Mouse (Mus musculus) limb, embryonic 11.5 days (tissue): ENCODE results near the gene Atp7b. TPM values are rescaled to one million over a fixed set of nuclear protein-coding genes. Genes with fewer than 3 reads are reported as not detected.

Experiments used
- ATAC-seq: fragments of 200-750 bp; cut with Nextera tagmentation; 2 replicates; pipeline ENCODE4 v1.8.0; 2017; ENCODE audit warnings: low read depth; ENCODE audit not compliant: insufficient number of reproducible peaks, low FRiP score, low TSS enrichment
- DNase-seq: peaks from one replicate; pipeline ENCODE4 v3.0.0-alpha.2; 2015; ENCODE audit warnings: low spot score
- H3K27ac ChIP-seq: fragments of 300-500 bp; sonication (generic); replicated peaks from 2 replicates; pipeline ENCODE4 v1.5.1; 2014; ENCODE audit warnings: low read depth, mild to moderate bottlenecking, low read length
- H3K27me3 ChIP-seq: fragments of 300-500 bp; sonication (generic); 2 replicates; pipeline ENCODE4 v1.6.1; 2014; ENCODE audit warnings: mild to moderate bottlenecking, low read length, mixed read lengths; ENCODE audit not compliant: control insufficient read depth, insufficient read depth
- H3K36me3 ChIP-seq: fragments of 300-500 bp; sonication (generic); 2 replicates; pipeline ENCODE4 v1.6.1; 2014; ENCODE audit warnings: mild to moderate bottlenecking, low read length, moderate library complexity, mixed read lengths; ENCODE audit not compliant: control insufficient read depth, insufficient read depth
- H3K4me1 ChIP-seq: fragments of 300-500 bp; sonication (generic); 2 replicates; pipeline ENCODE4 v1.6.1; 2014; ENCODE audit warnings: low read length, mixed read lengths; ENCODE audit not compliant: control insufficient read depth, insufficient read depth
- H3K4me2 ChIP-seq: fragments of 300-500 bp; sonication (generic); 2 replicates; pipeline ENCODE4 v1.6.1; 2014; ENCODE audit warnings: low read depth, mild to moderate bottlenecking, moderate library complexity; ENCODE audit not compliant: severe bottlenecking
- H3K4me3 ChIP-seq: fragments of 300-500 bp; sonication (generic); 2 replicates; pipeline ENCODE4 v1.5.1; 2014; ENCODE audit warnings: low read depth, low read length
- H3K9ac ChIP-seq: fragments of 300-500 bp; sonication (generic); 2 replicates; pipeline ENCODE4 v1.6.1; 2014; ENCODE audit warnings: mild to moderate bottlenecking, low read length
- H3K9me3 ChIP-seq: fragments of 300-500 bp; sonication (generic); 2 replicates; pipeline ENCODE4 v1.6.1; 2016; ENCODE audit warnings: low read length; ENCODE audit not compliant: control insufficient read depth
- WGBS: fragments of 180-500 bp; shearing (Covaris S2); extraction: QIAGEN DNeasy Blood & Tissue Kit; methylation state at CpG from one replicate; pipeline ENCODE4 v1.1.7; 2014; 5-methylcytosine and 5-hydroxymethylcytosine counted together
- polyA plus RNA-seq: library from polyadenylated mRNA; unstranded; fragments of >200 nt; fragmentation: Nextera tagmentation; extraction: Ambion mirVana; gene quantifications from 2 replicates; pipeline ENCODE4 v1.2.1, GENCODE M21; 2014

Atp7b gene
- 0.78 and 0.93 TPM in 2 replicates for polyA plus RNA-seq

DNA sequence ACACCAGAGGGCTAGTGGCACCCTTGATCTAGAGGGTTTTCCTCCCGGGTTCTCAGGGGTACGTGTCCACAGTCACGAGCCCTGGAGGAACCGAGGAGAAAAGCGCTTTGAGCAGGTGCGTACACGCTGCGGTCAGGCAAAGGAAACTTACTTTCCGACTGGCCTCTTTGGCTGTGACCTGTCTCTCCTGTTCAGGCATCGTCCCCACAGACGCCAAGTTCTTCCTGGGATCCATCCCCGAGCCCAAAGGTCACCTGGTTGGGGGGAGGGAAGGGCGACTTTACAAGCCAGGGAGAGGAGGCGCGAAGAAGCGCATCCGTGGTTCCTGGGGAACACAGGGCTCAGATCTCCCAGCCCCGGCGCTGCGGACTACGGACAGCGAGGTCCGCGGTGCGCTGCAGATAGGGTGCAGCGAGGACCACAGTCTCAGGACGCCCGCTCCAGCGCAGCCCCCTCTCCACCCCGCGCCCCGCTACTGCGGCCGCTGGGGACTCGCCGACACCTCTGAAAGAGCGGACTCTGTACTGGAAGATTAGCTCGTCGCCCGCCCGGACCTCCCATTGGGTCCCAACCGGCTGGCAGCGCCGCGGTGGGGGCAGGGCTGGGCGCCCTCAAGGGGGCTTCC is at the start of gene Atp7b:
TSS of gene Atp7b (minus strand) at position 485 of the 625 bp plus-strand sequence.
- H3K9ac ChIP-seq, result peak within 1 kb of the TSS; percentile 63
- H3K9me3 ChIP-seq, result no peaks in the 10 kb centered on the region
- peak; percentile 88 for ATAC-seq
- H3K27me3 ChIP-seq, result peaks cover 10% of the 10 kb centered on the region
- H3K27ac ChIP-seq, result no peak within 1 kb of the TSS
- peak within 1 kb of the TSS; percentile 93 for H3K4me2 ChIP-seq
- peak within 1 kb of the TSS; percentile 71 for H3K4me3 ChIP-seq
- peak; percentile 61 for DNase-seq
- under 1% methylated on average over 43 of the region's 46 CpGs for WGBS
- no peaks in the 10 kb centered on the region; the same call in 1 of the 2 replicates for H3K36me3 ChIP-seq
- H3K4me1 ChIP-seq, result no peaks in the 10 kb centered on the region

- H3K27me3 ChIP-seq, result no peaks in the 10 kb centered on the region
- DNase-seq (no peak), ATAC-seq (no peak)
- no peaks in the 10 kb centered on the region for H3K36me3 ChIP-seq
- no peaks in the 10 kb centered on the region for H3K9me3 ChIP-seq
- no peaks in the 10 kb centered on the region for H3K4me1 ChIP-seq
- H3K4me2 ChIP-seq, result no peak overlapping the region
- no peak overlapping the region for H3K27ac ChIP-seq
- no peak overlapping the region for H3K4me3 ChIP-seq
- H3K9ac ChIP-seq, result no peak overlapping the region
- 79% methylated on average over 4 of the region's 4 CpGs for whole genome bisulfite sequencing
Observed at GRCm38 (mm10) chr8:22107020-22107419, 46.9 kb upstream of the Atp7b start.

- H3K4me1 ChIP-seq, result no peaks in the 10 kb centered on the region
- no peak overlapping the region for H3K9ac ChIP-seq
- H3K9me3 ChIP-seq, result no peaks in the 10 kb centered on the region
- H3K4me3 ChIP-seq, result no peak overlapping the region
- H3K27ac ChIP-seq, result no peak overlapping the region
- H3K36me3 ChIP-seq, result no peaks in the 10 kb centered on the region
- no peaks in the 10 kb centered on the region for H3K27me3 ChIP-seq
- DNase-seq (peak; percentile 27), ATAC-seq (no peak; the same call in 1 of the 2 replicates)
- whole genome bisulfite sequencing, result 44% methylated on average over 8 of the region's 8 CpGs
- no peak overlapping the region for H3K4me2 ChIP-seq
Observed at GRCm38 (mm10) chr8:22091568-22091967, 31.5 kb upstream of the Atp7b start.

GRCm38 (mm10) chr8:22089226-22089625 is 29.1 kb upstream of the Atp7b start:
- H3K36me3 ChIP-seq, result no peaks in the 10 kb centered on the region
- no peak for ATAC-seq
- no peaks in the 10 kb centered on the region for H3K4me1 ChIP-seq
- H3K27ac ChIP-seq, result no peak overlapping the region
- H3K9ac ChIP-seq, result no peak overlapping the region
- H3K9me3 ChIP-seq, result no peaks in the 10 kb centered on the region
- H3K4me3 ChIP-seq, result no peak overlapping the region
- no peaks in the 10 kb centered on the region for H3K27me3 ChIP-seq
- WGBS, result 85% methylated on average over 4 of the region's 4 CpGs
- DNase-seq, result no peak
- H3K4me2 ChIP-seq, result no peak overlapping the region

DNA sequence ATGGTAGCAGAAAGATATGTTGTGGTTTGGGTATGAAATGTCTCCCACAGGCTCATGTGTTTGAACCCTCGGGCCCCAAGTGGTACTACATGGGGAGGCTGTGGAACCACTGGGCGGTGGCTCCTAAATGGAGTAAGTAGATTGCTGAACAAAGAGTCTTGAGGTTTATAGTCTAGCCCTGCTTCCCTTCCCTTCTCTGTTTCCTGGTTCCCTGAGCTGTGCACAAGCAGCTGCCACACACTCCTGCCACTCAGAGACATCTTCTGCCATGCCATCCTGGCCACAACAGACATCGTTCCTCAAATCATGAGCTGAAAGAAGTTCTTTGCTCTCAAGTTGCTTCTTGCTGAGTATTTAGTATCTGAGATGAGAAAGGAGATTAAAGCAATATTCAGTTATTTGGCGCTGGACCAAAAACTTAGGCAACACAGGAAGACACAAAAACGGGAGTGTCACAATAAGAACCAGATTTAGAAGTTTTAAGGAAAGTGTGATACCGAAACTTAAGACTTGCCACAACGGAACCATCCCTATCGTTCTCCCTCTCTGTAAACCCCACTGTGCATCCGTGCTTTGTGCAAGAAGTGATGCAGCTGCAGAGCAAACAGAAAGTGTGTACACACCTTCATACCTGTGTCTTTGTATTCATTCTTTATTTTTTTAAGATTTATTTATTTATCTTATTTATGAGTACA is 19.4 kb upstream of the Atp7b start:
- ATAC-seq, result no peak

DNA sequence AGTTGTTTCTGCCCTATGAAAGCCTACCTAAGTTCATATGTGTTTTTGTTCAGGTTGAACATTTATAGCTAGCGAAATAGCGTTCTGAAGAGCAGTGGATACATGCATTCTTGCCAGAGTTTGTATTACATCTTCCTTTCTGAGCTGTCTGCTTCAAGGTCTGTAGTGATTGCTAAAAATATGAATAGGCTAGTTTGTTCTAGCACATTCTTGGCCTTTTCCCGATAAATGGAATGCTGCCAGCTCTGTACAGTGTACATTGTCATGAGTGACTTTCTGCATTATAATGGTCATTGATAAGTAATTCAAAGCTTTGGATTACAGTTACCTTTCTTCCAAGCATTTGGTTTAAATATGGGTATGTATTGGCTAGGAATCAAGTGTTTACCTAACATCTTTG is 1.0 kb upstream of the Atp7b start:
- ATAC-seq, result no peak
- Histone ChIP-seq H3K9ac (no peak overlapping the region), H3K36me3 (peaks cover 11% of the 10 kb centered on the region), H3K9me3 (no peaks in the 10 kb centered on the region), H3K27ac (no peak overlapping the region), H3K27me3 (peaks cover 10% of the 10 kb centered on the region), H3K4me1 (no peaks in the 10 kb centered on the region), H3K4me3 (peak overlapping the region; percentile 71), H3K4me2 (peak overlapping the region; percentile 48)
- WGBS, result 11% methylated on average over 3 of the region's 3 CpGs
- no peak for DNase-seq

More for the DNA sequence above, 19.4 kb upstream of the Atp7b start:
- Histone ChIP-seq H3K27ac (no peak overlapping the region), H3K4me1 (no peaks in the 10 kb centered on the region), H3K27me3 (no peaks in the 10 kb centered on the region), H3K9ac (no peak overlapping the region), H3K4me2 (no peak overlapping the region), H3K9me3 (no peaks in the 10 kb centered on the region), H3K36me3 (no peaks in the 10 kb centered on the region), H3K4me3 (no peak overlapping the region)
- WGBS, result 87% methylated on average over 9 of the region's 9 CpGs
- no peak for DNase-seq

- Histone ChIP-seq H3K9ac (peak within 1 kb of the TSS; percentile 63), H3K27me3 (peaks cover 10% of the 10 kb centered on the region), H3K4me3 (peak within 1 kb of the TSS; percentile 71), H3K36me3 (peaks cover 5% of the 10 kb centered on the region), H3K27ac (no peak within 1 kb of the TSS), H3K4me2 (peak within 1 kb of the TSS; percentile 93), H3K4me1 (no peaks in the 10 kb centered on the region), H3K9me3 (no peaks in the 10 kb centered on the region)
- WGBS, result under 1% methylated on average over 34 of the region's 36 CpGs
- ATAC-seq (peak; percentile 100), DNase-seq (peak; percentile 96)
Observed at GRCm38 (mm10) chr8:22060446-22060889, 363 bp upstream of the Atp7b start, which contains the start of gene Alg11. Alg11 (plus strand) TSS chr8:22060721.

GRCm38 (mm10) chr8:22059153-22059738 is 859 bp downstream of the Atp7b start:
- DNase-seq (no peak), ATAC-seq (no peak)
- no peaks in the 10 kb centered on the region for H3K9me3 ChIP-seq
- H3K4me1 ChIP-seq, result no peaks in the 10 kb centered on the region
- peaks cover 10% of the 10 kb centered on the region for H3K27me3 ChIP-seq
- no peak overlapping the region for H3K9ac ChIP-seq
- peak overlapping the region; percentile 71 for H3K4me3 ChIP-seq
- H3K36me3 ChIP-seq, result no peaks in the 10 kb centered on the region
- WGBS, result 44% methylated on average over 11 of the region's 11 CpGs
- peak overlapping the region; percentile 93 for H3K4me2 ChIP-seq
- H3K27ac ChIP-seq, result no peak overlapping the region
